Comparison of ENCODE assay signal across 22 mouse cellular contexts in the genomic region with DNA sequence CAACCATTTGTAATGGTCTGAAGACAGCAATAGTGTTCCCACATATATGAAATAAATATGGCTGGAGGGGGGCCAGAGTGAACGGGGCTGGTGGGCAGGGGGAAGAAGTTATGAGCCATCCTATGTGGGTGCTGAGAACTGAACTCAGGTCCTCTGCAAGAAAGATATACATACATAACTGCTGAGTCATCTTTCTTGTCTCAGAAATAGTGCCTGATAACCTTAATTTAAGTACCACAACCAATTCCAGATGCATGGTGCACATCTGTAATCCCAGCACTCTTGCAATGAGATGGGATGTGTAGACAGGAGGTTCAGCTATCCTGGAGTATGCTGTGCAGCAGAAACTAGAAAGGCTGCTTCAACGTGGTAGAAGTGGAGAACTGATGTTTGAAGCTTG. TPM values are rescaled to one million over a fixed set of nuclear protein-coding genes. Genes with fewer than 3 reads are reported as not detected.
DNase-seq lines count a peak whose midpoint lies in the region; ATAC-seq and TF ChIP-seq lines count a peak whose summit lies in the region.
"Had no signal": no experiment of that assay in that cellular context is flagged by ENCODE, and none has a peak within 500 bp of the region (broad histone marks: within the 10 kb centered on the region; RNA-seq: fewer than 3 reads in every experiment).

No protein-coding gene starts in this region.

- no peaks in the 10 kb centered on the region; the same call in 1 of the 2 replicates for H3K4me1 ChIP-seq in heart, postnatal 0 days (ENCODE audit: control insufficient read depth, insufficient read depth)
- peaks cover 10% of the 10 kb centered on the region for H3K4me1 ChIP-seq in heart, embryonic 12.5 days (replicated peaks)
- peaks cover 14 to 18% of the 10 kb centered on the region in 2 experiments for H3K4me1 ChIP-seq in CH12.LX (ENCODE audit: control insufficient read depth in 1 of 2, insufficient read depth in 2 of 2)
- H3K4me1 ChIP-seq: embryonic facial prominence, embryonic 13.5 days; forebrain, embryonic 12.5 days; hindbrain, embryonic 10.5 days; intestine, embryonic 15.5 days had no signal

- H3K4me2 ChIP-seq in heart, postnatal 0 days (ENCODE audit: low read depth, low read length): no peak overlapping the region
- no peak overlapping the region for H3K4me2 ChIP-seq in heart, embryonic 12.5 days
- H3K4me2 ChIP-seq in CH12.LX (ENCODE audit: insufficient read depth, low read depth, poor library complexity, severe bottlenecking): no peak overlapping the region
- H3K4me2 ChIP-seq: embryonic facial prominence, embryonic 13.5 days; forebrain, embryonic 12.5 days; hindbrain, embryonic 14.5 days; intestine, embryonic 15.5 days had no signal

- TF ChIP-seq POLR2A in CH12.LX (IDR thresholded peaks at IDR 0.05; ENCODE audit: low read depth, low read length): no peak

- in situ Hi-C loops in CH12.LX (cut with MboI; ENCODE audit: low pct_ligation_motif_present, low pct_unique_long_range_greater_than_20kb, low sequenced_read_pairs): no loop called here

- no peak overlapping the region for H3K9ac ChIP-seq in heart, postnatal 0 days (replicated peaks; ENCODE audit: low read depth, low read length)
- H3K9ac ChIP-seq in heart, embryonic 12.5 days: no peak overlapping the region
- no peak overlapping the region for H3K9ac ChIP-seq in CH12.LX (ENCODE audit: insufficient read depth, low read depth)
- H3K9ac ChIP-seq: embryonic facial prominence, embryonic 13.5 days; forebrain, embryonic 12.5 days; hindbrain, embryonic 14.5 days; intestine, embryonic 15.5 days had no signal

- no peak for TF ChIP-seq EP300 in heart, postnatal 0 days (IDR thresholded peaks at IDR 0.05; ENCODE audit: low read depth)
- no peak for TF ChIP-seq EP300 in CH12.LX (IDR thresholded peaks at IDR 0.05; ENCODE audit: low read length)

- peaks cover 11% of the 10 kb centered on the region for H3K79me2 ChIP-seq in CH12.LX (replicated peaks; ENCODE audit: control insufficient read depth, extremely low read depth, insufficient read depth, poor library complexity, severe bottlenecking)

- DNase-seq in gastrocnemius, adult 2 months: no peak
- no peak for DNase-seq in gastrocnemius, postnatal 36 days
- no peak for DNase-seq in heart, postnatal 0 days (ENCODE audit: low spot score)
- DNase-seq in CH12.LX (ENCODE audit: extremely low read depth): no peak
- peak; percentile 27 for DNase-seq in naive thymus-derived CD4-positive, alpha-beta T cell, adult 2 months (ENCODE audit: low read depth)
- DNase-seq in layer of hippocampus, adult 8-10 months (ENCODE audit: low spot score in 2 of 2): no peak
- DNase-seq: adrenal gland, adult 8-10 months; adrenal gland, postnatal 36 days; cerebellum, adult 11-12 months; cerebellum, adult 9-10 months; cerebellum, postnatal 25 days; gastrocnemius, postnatal 14 days had no signal

- no peak for TF ChIP-seq CTCF in gastrocnemius, adult 2 months (IDR thresholded peaks at IDR 0.05)
- TF ChIP-seq CTCF in heart, postnatal 0 days (IDR thresholded peaks at IDR 0.05; ENCODE audit: low read depth): no peak
- no peak for TF ChIP-seq CTCF in CH12.LX (conservative IDR thresholded peaks at IDR 0.05 in 1 of 2, IDR thresholded peaks at IDR 0.05 in 1 of 2; ENCODE audit: low read depth in 2 of 2, low read length in 2 of 2)

- 86% methylated on average over 2 of the region's 2 CpGs for WGBS in heart, postnatal 0 days
- WGBS in heart, embryonic 12.5 days: 90% methylated on average over 2 of the region's 2 CpGs

- ATAC-seq in heart, postnatal 0 days (ENCODE audit: insufficient read depth, low read depth): no peak
- ATAC-seq in heart, embryonic 12.5 days (ENCODE audit: insufficient number of reproducible peaks, low FRiP score): no peak
- ATAC-seq: forebrain, embryonic 16.5 days had no signal

- dilution Hi-C loops in CH12.LX (cut with MboI; ENCODE audit: extremely low pct_ligation_motif_present, extremely low pct_unique_long_range_greater_than_20kb, low sequenced_read_pairs): no loop called here

- H3K4me3 ChIP-seq in gastrocnemius, adult 2 months: no peak overlapping the region
- H3K4me3 ChIP-seq in heart, postnatal 0 days (ENCODE audit: low read depth, low read length): no peak overlapping the region
- no peak overlapping the region for H3K4me3 ChIP-seq in heart, embryonic 12.5 days
- H3K4me3 ChIP-seq in CH12.LX (replicated peaks in 1 of 3; ENCODE audit: low read depth in 2 of 3, low read length in 2 of 3, poor library complexity in 1 of 3): no peak overlapping the region
- H3K4me3 ChIP-seq: embryonic facial prominence, embryonic 13.5 days; forebrain, embryonic 12.5 days; heart, embryonic 10.5 days; hindbrain, embryonic 10.5 days; intestine, embryonic 15.5 days had no signal

- TF ChIP-seq RAD21 in CH12.LX (IDR thresholded peaks at IDR 0.05; ENCODE audit: low read depth, low read length): no peak

- H3K9me3 ChIP-seq in heart, postnatal 0 days (replicated peaks; ENCODE audit: control insufficient read depth, low read length): no peaks in the 10 kb centered on the region
- H3K9me3 ChIP-seq in heart, embryonic 12.5 days (replicated peaks): no peaks in the 10 kb centered on the region
- H3K9me3 ChIP-seq in CH12.LX (replicated peaks; ENCODE audit: low read length): no peaks in the 10 kb centered on the region
- H3K9me3 ChIP-seq: embryonic facial prominence, embryonic 13.5 days; forebrain, embryonic 12.5 days; heart, embryonic 10.5 days; hindbrain, embryonic 10.5 days; intestine, embryonic 15.5 days had no signal

- peaks cover 96% of the 10 kb centered on the region for H3K36me3 ChIP-seq in heart, postnatal 0 days (replicated peaks; ENCODE audit: control insufficient read depth, insufficient read depth, low read length)
- peaks cover 96% of the 10 kb centered on the region for H3K36me3 ChIP-seq in heart, embryonic 12.5 days
- peaks cover 86 to 100% of the 10 kb centered on the region in 2 experiments for H3K36me3 ChIP-seq in CH12.LX (replicated peaks in 1 of 2; ENCODE audit: control insufficient read depth in 1 of 2, insufficient read depth in 1 of 2, low read length in 1 of 2)

- no peaks in the 10 kb centered on the region for H3K27me3 ChIP-seq in heart, postnatal 0 days (ENCODE audit: control insufficient read depth, insufficient read depth, low read length)
- no peaks in the 10 kb centered on the region for H3K27me3 ChIP-seq in heart, embryonic 12.5 days (replicated peaks)
- no peaks in the 10 kb centered on the region for H3K27me3 ChIP-seq in CH12.LX (replicated peaks)
- H3K27me3 ChIP-seq: embryonic facial prominence, embryonic 13.5 days; forebrain, embryonic 12.5 days; intestine, embryonic 15.5 days had no signal

- H3K27ac ChIP-seq in gastrocnemius, adult 2 months: peak overlapping the region; percentile 63; the same call in 1 of the 2 replicates
- H3K27ac ChIP-seq in heart, postnatal 0 days (ENCODE audit: low read depth): peak overlapping the region; percentile 56
- no peak overlapping the region for H3K27ac ChIP-seq in heart, embryonic 12.5 days (ENCODE audit: poor library complexity, severe bottlenecking)
- peak overlapping the region; percentile 39; the same call in 1 of the 2 replicates for H3K27ac ChIP-seq in CH12.LX (ENCODE audit: insufficient read depth, low read depth)
- H3K27ac ChIP-seq: embryonic facial prominence, embryonic 13.5 days; forebrain, embryonic 12.5 days; heart, embryonic 10.5 days; hindbrain, embryonic 10.5 days; hindbrain, embryonic 14.5 days; intestine, embryonic 15.5 days had no signal

- intact Hi-C loops in gastrocnemius, adult 2 months (cut with DNase I): no loop called here
- intact Hi-C loops in gastrocnemius, postnatal 36 days (cut with DNase I): no loop called here

RNA-seq across cellular contexts. Expression of gene Sec24c, which starts 7.6 kb away (rescaled TPM):
- total RNA-seq in gastrocnemius, adult 2 months (2021): 10 to 100 TPM; 73.8 to 76.3 TPM
- 10 to 100 TPM; 71.5 to 73.6 TPM for total RNA-seq in gastrocnemius, postnatal 36 days (2021)
- total RNA-seq in heart, postnatal 0 days (2014; rRNA removed; ENCODE audit: low replicate concordance): 71.2 and 91.6 TPM in 2 replicates
- 42.6 and 42.9 TPM in 2 replicates for polyA plus RNA-seq in heart, postnatal 0 days (2015; fragmentation: Nextera tagmentation; extraction: Ambion mirVana)
- polyA plus RNA-seq in heart, embryonic 12.5 days (2016; fragmentation: Nextera tagmentation; extraction: Ambion mirVana): 93.4 and 97.4 TPM in 2 replicates
- total RNA-seq in CH12.LX (2012; rRNA removed) (95.9 and 103 TPM in 2 replicates), CH12.LX (2014; rRNA removed) (51.2 and 57.0 TPM in 2 replicates)
- 107 and 122 TPM in 2 replicates for polyA plus RNA-seq in CH12.LX (2012; ENCODE audit: insufficient read length, low read depth)
- 100 to 1,000 TPM; 107 to 130 (median 112) TPM for total RNA-seq in layer of hippocampus, adult 8-10 months (2022)

RNA-seq across cellular contexts. Expression of gene Fut11, which starts 13.0 kb away (rescaled TPM):
- 1 to 10 TPM; 1.9 to 3.3 TPM for total RNA-seq in gastrocnemius, adult 2 months (2021)
- 1 to 10 TPM; 2.5 to 2.7 TPM for total RNA-seq in gastrocnemius, postnatal 36 days (2021)
- total RNA-seq in heart, postnatal 0 days (2014; rRNA removed; ENCODE audit: low replicate concordance): 11.1 and 14.2 TPM in 2 replicates
- polyA plus RNA-seq in heart, postnatal 0 days (2015; fragmentation: Nextera tagmentation; extraction: Ambion mirVana): 11.4 and 11.9 TPM in 2 replicates
- polyA plus RNA-seq in heart, embryonic 12.5 days (2016; fragmentation: Nextera tagmentation; extraction: Ambion mirVana): 20.4 and 21.2 TPM in 2 replicates
- total RNA-seq in CH12.LX (2012; rRNA removed): 2.6 and 2.9 TPM in 2 replicates
- 3.5 and 3.7 TPM in 2 replicates for total RNA-seq in CH12.LX (2014; rRNA removed)
- polyA plus RNA-seq in CH12.LX (2012; ENCODE audit: insufficient read length, low read depth): 3.8 and 4.0 TPM in 2 replicates
- 10 to 100 TPM; 14.6 to 15.8 (median 15.0) TPM for total RNA-seq in layer of hippocampus, adult 8-10 months (2022)

RNA-seq across cellular contexts. Expression of gene Synpo2l, which starts 13.6 kb away (rescaled TPM):
- total RNA-seq in gastrocnemius, adult 2 months (2021): 100 to 1,000 TPM; 142 to 187 TPM
- 100 to 1,000 TPM; 158 to 184 TPM for total RNA-seq in gastrocnemius, postnatal 36 days (2021)
- total RNA-seq in heart, postnatal 0 days (2014; rRNA removed; ENCODE audit: low replicate concordance): 190 and 249 TPM in 2 replicates
- polyA plus RNA-seq in heart, postnatal 0 days (2015; fragmentation: Nextera tagmentation; extraction: Ambion mirVana): 96.8 and 104 TPM in 2 replicates
- 181 and 191 TPM in 2 replicates for polyA plus RNA-seq in heart, embryonic 12.5 days (2016; fragmentation: Nextera tagmentation; extraction: Ambion mirVana)
- 0.04 TPM in 2 replicates for total RNA-seq in CH12.LX (2012; rRNA removed)
- not detected in 2 replicates for total RNA-seq in CH12.LX (2014; rRNA removed)
- 0.13 and 0.26 TPM in 2 replicates for polyA plus RNA-seq in CH12.LX (2012; ENCODE audit: insufficient read length, low read depth)
- total RNA-seq in layer of hippocampus, adult 8-10 months (2022): under 1 TPM; 0.19 to 0.54 (median 0.27) TPM

RNA-seq across cellular contexts. Expression of gene Chchd1, which starts 21.1 kb away (rescaled TPM):
- 100 to 1,000 TPM; 120 to 152 TPM for total RNA-seq in gastrocnemius, adult 2 months (2021)
- total RNA-seq in gastrocnemius, postnatal 36 days (2021): 100 to 1,000 TPM in 1 of 2 experiments, 10 to 100 TPM in 1; 99.9 to 110 TPM
- total RNA-seq in heart, postnatal 0 days (2014; rRNA removed; ENCODE audit: low replicate concordance): 159 and 181 TPM in 2 replicates
- 243 and 251 TPM in 2 replicates for polyA plus RNA-seq in heart, postnatal 0 days (2015; fragmentation: Nextera tagmentation; extraction: Ambion mirVana)
- polyA plus RNA-seq in heart, embryonic 12.5 days (2016; fragmentation: Nextera tagmentation; extraction: Ambion mirVana): 232 and 236 TPM in 2 replicates
- 184 and 191 TPM in 2 replicates for total RNA-seq in CH12.LX (2012; rRNA removed)
- total RNA-seq in CH12.LX (2014; rRNA removed): 391 and 402 TPM in 2 replicates
- polyA plus RNA-seq in CH12.LX (2012; ENCODE audit: insufficient read length, low read depth): 157 and 166 TPM in 2 replicates
- total RNA-seq in layer of hippocampus, adult 8-10 months (2022): 10 to 100 TPM; 47.7 to 53.5 (median 51.3) TPM

RNA-seq across cellular contexts. Expression of gene Myoz1, which starts 25.4 kb away (rescaled TPM):
- total RNA-seq in gastrocnemius, adult 2 months (2021): 1,000 to 10,000 TPM; 2,377 to 3,782 TPM
- 1,000 to 10,000 TPM; 3,097 to 3,157 TPM for total RNA-seq in gastrocnemius, postnatal 36 days (2021)
- total RNA-seq in heart, postnatal 0 days (2014; rRNA removed; ENCODE audit: low replicate concordance): 17.7 and 25.0 TPM in 2 replicates
- polyA plus RNA-seq in heart, postnatal 0 days (2015; fragmentation: Nextera tagmentation; extraction: Ambion mirVana): 11.5 and 13.0 TPM in 2 replicates
- polyA plus RNA-seq in heart, embryonic 12.5 days (2016; fragmentation: Nextera tagmentation; extraction: Ambion mirVana): 19.2 and 19.7 TPM in 2 replicates
- total RNA-seq in CH12.LX (2012; rRNA removed) (1.0 and 1.7 TPM in 2 replicates), CH12.LX (2014; rRNA removed) (1.6 and 2.4 TPM in 2 replicates)
- polyA plus RNA-seq in CH12.LX (2012; ENCODE audit: insufficient read length, low read depth): 2.3 and 2.6 TPM in 2 replicates
- total RNA-seq in layer of hippocampus, adult 8-10 months (2022): 1 to 10 TPM in 2 of 4 experiments, not detected in 2; 1.0 to 1.1 TPM
- total RNA-seq: adrenal gland, postnatal 36 days; granulocyte monocyte progenitor cell, adult 5-6 weeks had no signal
- polyA plus RNA-seq: cortical plate, adult 2 months; forebrain, embryonic 12.5 days; forebrain, embryonic 16.5 days; hindbrain, embryonic 14.5 days had no signal

Comparison
In these comparisons a context has a peak if more than half of its experiments do, and no peak if none do; other contexts are left out.
1. RNA of gene Synpo2l, which starts 13.6 kb away (total RNA-seq): 190 to 249 TPM in heart, postnatal 0 days, 142 to 187 TPM in gastrocnemius, adult 2 months and 158 to 184 TPM in gastrocnemius, postnatal 36 days; 0.19 to 0.54 TPM in layer of hippocampus, adult 8-10 months and 0.04 TPM in CH12.LX; every median in the first group is over 10 times any median in the second.